Mouse (Mus musculus): ENCODE measurements around the gene Fam71e1. TPM values are rescaled to one million over a fixed set of nuclear protein-coding genes. Genes with fewer than 3 reads are reported as not detected.

Gene Fam71e1
- polyA plus RNA-seq, 1 experiment from 2014 or later: 17.9 TPM

DNA sequence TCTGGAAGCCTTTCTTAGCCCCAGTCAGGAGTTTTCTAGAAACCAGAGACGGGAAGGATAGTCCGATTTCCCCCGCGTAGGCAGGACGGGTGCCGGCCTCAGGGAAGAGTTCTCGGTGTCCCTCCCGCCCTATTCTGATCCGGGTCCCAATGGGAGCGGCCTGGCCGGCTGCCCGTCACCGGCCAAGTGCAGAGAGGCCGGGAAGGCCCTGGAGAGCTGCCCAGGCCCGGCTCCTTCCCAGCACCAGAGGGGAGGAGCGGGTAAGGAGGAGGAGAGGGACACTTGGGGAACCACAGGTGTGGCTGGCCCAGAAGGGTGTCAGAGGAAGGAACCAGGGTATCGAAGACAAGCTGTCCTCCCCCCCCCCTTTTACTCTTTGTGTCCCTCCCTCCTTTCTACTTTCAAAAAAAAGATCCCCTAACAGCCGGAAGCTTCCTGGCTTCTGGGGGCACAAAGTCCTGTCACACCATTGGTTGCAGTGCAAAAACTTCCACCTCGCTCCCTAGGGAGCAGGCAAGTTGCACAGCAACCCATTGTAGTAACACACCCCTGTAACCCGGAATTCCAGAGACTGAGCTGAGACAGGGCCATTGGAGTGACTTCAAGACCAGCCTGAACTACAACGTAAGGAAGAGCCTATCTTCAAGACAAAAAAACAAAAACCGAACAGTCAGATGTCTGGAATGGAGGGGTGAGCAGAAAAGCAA lies 28.9 kb downstream of the Fam71e1 start:
- H3K27me3 ChIP-seq (ENCODE audit: control insufficient read depth, insufficient read depth, low read length): no peaks in the 10 kb centered on the region
- H3K36me3 ChIP-seq (ENCODE audit: control insufficient read depth, insufficient read depth, low read length): no peaks in the 10 kb centered on the region
- no peak for ATAC-seq (ENCODE audit: insufficient number of reproducible peaks, insufficient read depth, low FRiP score, low read depth)
- H3K4me2 ChIP-seq (replicated peaks; ENCODE audit: low read depth, low read length): peak overlapping the region; percentile 10; the same call in 1 of the 2 replicates
- 14% methylated on average over 22 of the region's 22 CpGs for WGBS
- no peak overlapping the region for H3K4me3 ChIP-seq (ENCODE audit: low read depth, low read length)
- H3K9me3 ChIP-seq (ENCODE audit: control insufficient read depth, low read depth, low read length): no peaks in the 10 kb centered on the region
- no peaks in the 10 kb centered on the region for H3K4me1 ChIP-seq (ENCODE audit: control insufficient read depth, insufficient read depth, low read length)
- H3K27ac ChIP-seq (ENCODE audit: low read length): no peak overlapping the region
- H3K9ac ChIP-seq (replicated peaks; ENCODE audit: low read depth, low read length): 0 out of 2 replicates have a peak overlapping the region, but pooled peaks have one; percentile 6

DNA sequence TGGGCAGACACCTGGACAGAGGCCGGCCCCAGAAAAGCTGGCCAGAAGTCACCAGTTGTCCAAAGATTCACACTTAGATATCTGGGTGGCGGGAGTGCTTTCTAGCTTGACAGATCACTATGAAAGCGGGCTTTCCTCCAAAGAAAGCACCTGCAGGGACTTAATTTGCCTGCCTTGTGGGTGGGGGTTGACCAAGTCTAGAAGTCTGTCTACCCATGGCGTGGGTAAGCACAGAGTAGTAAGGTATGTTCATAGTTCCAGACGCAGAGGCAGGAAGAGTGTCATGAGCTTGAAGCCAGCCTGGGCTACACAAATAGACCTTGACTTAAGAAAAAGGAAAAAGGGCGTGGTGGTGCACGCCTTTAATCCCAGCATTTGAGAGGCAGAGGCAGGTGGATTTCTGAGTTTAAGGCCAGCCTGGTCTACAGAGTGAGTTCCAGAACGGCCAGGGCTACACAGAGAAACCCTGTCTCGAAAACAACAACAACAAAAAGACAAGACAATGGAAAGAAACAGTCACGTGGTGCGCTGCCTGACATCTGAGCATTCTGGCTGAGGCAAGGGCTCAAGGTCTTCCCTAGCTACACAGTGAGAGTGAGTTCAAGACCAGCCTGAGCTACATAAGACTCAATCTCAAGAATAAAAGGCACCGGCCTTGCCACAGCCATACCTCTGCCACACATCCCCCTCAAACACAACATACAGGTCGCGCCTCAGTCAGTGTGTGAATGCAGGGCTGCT lies 30.2 kb downstream of the Fam71e1 start:
- Histone ChIP-seq H3K27me3 (ENCODE audit: control insufficient read depth, insufficient read depth, low read length) (no peaks in the 10 kb centered on the region), H3K9ac (replicated peaks; ENCODE audit: low read depth, low read length) (no peak overlapping the region), H3K4me3 (ENCODE audit: low read depth, low read length) (no peak overlapping the region), H3K36me3 (ENCODE audit: control insufficient read depth, insufficient read depth, low read length) (no peaks in the 10 kb centered on the region), H3K9me3 (ENCODE audit: control insufficient read depth, low read depth, low read length) (no peaks in the 10 kb centered on the region), H3K4me1 (ENCODE audit: control insufficient read depth, insufficient read depth, low read length) (no peaks in the 10 kb centered on the region), H3K27ac (ENCODE audit: low read length) (no peak overlapping the region), H3K4me2 (replicated peaks; ENCODE audit: low read depth, low read length) (no peak overlapping the region)
- no peak for ATAC-seq (ENCODE audit: insufficient number of reproducible peaks, insufficient read depth, low FRiP score, low read depth)
- WGBS: 85% methylated on average over 14 of the region's 14 CpGs

DNA sequence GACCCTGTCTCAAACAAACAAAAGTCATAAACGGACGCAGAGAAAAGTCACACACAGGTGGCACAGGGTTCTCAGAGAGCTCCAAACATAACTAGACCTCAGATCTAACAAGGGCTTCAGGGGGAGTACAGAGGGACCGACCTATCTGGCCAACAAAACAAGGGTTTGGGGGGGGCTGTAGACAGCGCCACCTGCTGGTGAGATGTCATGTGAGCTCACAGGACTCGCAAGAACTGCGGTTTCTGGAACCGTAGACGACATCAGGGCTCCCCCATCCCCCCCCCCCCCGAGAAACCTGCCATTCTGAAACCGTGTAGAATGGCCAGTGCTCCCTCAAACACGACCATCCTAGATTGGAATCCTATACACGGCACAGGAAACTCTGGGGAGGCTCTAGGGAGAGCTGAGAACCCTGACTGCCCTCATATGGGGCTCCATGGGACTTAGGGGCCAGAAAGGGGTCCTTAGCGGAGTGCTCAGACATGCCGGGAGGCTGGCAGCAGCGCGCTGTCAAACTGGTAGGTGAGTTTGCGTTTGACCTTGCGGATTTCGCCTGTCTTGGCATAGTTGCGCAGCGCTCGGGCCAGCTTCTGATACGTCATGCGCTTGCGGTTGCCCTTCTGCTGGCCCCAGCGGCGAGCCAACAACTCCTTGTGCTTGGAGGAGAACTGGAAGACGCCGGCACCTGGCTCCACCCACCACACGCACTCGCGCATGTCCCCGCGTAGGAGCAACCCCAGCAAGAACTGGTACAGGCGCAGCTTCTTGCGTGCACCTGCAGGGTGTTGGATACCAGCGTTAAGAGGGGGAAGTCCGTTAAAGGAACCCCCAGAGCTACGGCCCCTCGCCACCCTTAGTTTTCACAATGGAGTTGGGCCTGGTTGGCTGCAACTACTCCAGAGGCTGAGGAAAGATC lies 31.4 kb downstream of the Fam71e1 start:
- ATAC-seq (ENCODE audit: insufficient number of reproducible peaks, insufficient read depth, low FRiP score, low read depth): peak; percentile 15; the same call in 1 of the 2 replicates

DNA sequence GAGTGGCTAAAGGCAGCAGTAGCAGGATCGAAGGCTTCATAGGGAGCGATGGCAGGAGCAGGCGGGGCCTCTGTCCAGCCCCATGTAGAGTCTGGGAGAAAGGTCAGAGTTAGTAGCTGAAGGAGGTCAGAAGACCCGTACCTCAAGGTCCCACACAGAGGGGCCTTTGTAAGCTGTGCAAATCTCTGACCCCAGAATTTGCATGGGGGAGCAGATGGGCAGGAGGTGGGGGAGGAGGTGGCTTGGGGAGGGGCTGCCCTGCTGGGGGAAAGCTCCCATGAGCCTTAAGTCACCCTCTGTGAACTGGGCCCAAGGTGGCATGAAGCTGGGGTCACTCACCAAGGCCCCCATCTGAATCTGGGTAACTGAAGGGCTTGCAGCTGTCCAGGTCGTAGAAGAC lies 33.1 kb downstream of the Fam71e1 start:
- Histone ChIP-seq H3K4me2 (replicated peaks; ENCODE audit: low read depth, low read length) (no peak overlapping the region), H3K9me3 (ENCODE audit: control insufficient read depth, low read depth, low read length) (no peaks in the 10 kb centered on the region), H3K27me3 (ENCODE audit: control insufficient read depth, insufficient read depth, low read length) (no peaks in the 10 kb centered on the region), H3K4me3 (ENCODE audit: low read depth, low read length) (no peak overlapping the region), H3K4me1 (ENCODE audit: control insufficient read depth, insufficient read depth, low read length) (no peaks in the 10 kb centered on the region), H3K9ac (replicated peaks; ENCODE audit: low read depth, low read length) (no peak overlapping the region), H3K27ac (ENCODE audit: low read length) (no peak overlapping the region), H3K36me3 (ENCODE audit: control insufficient read depth, insufficient read depth, low read length) (peaks cover 7% of the 10 kb centered on the region; the same call in 1 of the 2 replicates)
- ATAC-seq (ENCODE audit: insufficient number of reproducible peaks, insufficient read depth, low FRiP score, low read depth): no peak
- WGBS: 63% methylated on average over 5 of the region's 5 CpGs

More for the DNA sequence above, 31.4 kb downstream of the Fam71e1 start:
- Histone ChIP-seq H3K4me3 (ENCODE audit: low read depth, low read length) (peak overlapping the region; percentile 29), H3K27ac (ENCODE audit: low read length) (no peak overlapping the region), H3K36me3 (ENCODE audit: control insufficient read depth, insufficient read depth, low read length) (no peaks in the 10 kb centered on the region), H3K9me3 (ENCODE audit: control insufficient read depth, low read depth, low read length) (no peaks in the 10 kb centered on the region), H3K4me1 (ENCODE audit: control insufficient read depth, insufficient read depth, low read length) (no peaks in the 10 kb centered on the region), H3K27me3 (ENCODE audit: control insufficient read depth, insufficient read depth, low read length) (no peaks in the 10 kb centered on the region), H3K4me2 (replicated peaks; ENCODE audit: low read depth, low read length) (peak overlapping the region; percentile 74), H3K9ac (replicated peaks; ENCODE audit: low read depth, low read length) (0 out of 2 replicates have a peak overlapping the region, but pooled peaks have one; percentile 18)
- whole genome bisulfite sequencing: 5% methylated on average over 40 of the region's 40 CpGs

DNA sequence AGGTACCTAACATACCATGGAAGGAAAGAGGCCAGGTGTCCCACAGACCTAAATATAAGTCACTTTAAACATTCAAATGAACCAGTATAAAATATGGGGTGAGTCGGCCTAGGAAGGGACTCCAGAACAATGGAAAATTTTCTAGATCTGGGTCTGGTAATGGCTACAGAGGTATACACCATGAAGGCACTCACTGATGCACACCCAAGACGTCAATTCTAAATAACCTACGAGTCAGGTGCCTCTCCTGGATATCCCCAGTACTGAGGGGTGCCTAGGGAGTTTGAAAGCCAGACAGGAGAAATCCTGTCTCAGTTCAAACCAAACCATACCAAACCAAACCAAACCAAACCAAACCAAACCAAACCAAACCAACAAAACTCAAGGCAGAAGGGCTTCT lies 34.1 kb downstream of the Fam71e1 start:
- 75% methylated on average over 3 of the region's 3 CpGs for WGBS
- H3K27ac ChIP-seq (ENCODE audit: low read length): no peak overlapping the region
- peaks cover 11% of the 10 kb centered on the region; the same call in 1 of the 2 replicates for H3K36me3 ChIP-seq (ENCODE audit: control insufficient read depth, insufficient read depth, low read length)
- no peak overlapping the region for H3K9ac ChIP-seq (replicated peaks; ENCODE audit: low read depth, low read length)
- H3K4me3 ChIP-seq (ENCODE audit: low read depth, low read length): no peak overlapping the region
- ATAC-seq (ENCODE audit: insufficient number of reproducible peaks, insufficient read depth, low FRiP score, low read depth): no peak
- no peaks in the 10 kb centered on the region for H3K27me3 ChIP-seq (ENCODE audit: control insufficient read depth, insufficient read depth, low read length)
- no peaks in the 10 kb centered on the region for H3K4me1 ChIP-seq (ENCODE audit: control insufficient read depth, insufficient read depth, low read length)
- H3K4me2 ChIP-seq (replicated peaks; ENCODE audit: low read depth, low read length): no peak overlapping the region
- H3K9me3 ChIP-seq (ENCODE audit: control insufficient read depth, low read depth, low read length): no peaks in the 10 kb centered on the region

DNA sequence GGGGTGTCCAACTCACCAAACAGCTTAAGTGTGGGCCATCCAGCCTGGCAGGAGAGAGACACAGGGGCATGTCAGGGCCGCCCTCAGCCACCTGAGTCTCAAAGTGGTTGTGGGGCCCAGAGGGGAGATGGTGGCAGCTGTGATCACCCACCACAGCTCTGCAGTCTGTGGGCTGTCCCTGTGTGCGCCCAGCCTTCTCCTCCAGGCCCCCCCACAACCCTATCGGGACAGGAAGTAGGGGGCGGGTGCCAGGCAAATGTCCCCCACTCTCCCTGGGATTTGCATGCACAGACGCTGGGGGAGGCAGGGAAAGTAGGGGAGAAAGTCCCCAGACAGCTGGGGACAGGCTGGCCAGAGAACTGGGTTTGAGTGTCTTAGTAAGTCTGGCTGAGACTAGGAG lies 34.8 kb downstream of the Fam71e1 start:
- 44% methylated on average over 5 of the region's 5 CpGs for WGBS
- no peak overlapping the region for H3K4me3 ChIP-seq (ENCODE audit: low read depth, low read length)
- ATAC-seq (ENCODE audit: insufficient number of reproducible peaks, insufficient read depth, low FRiP score, low read depth): no peak
- no peaks in the 10 kb centered on the region for H3K4me1 ChIP-seq (ENCODE audit: control insufficient read depth, insufficient read depth, low read length)
- no peak overlapping the region for H3K4me2 ChIP-seq (replicated peaks; ENCODE audit: low read depth, low read length)
- H3K36me3 ChIP-seq (ENCODE audit: control insufficient read depth, insufficient read depth, low read length): peaks cover 12% of the 10 kb centered on the region
- H3K27ac ChIP-seq (ENCODE audit: low read length): no peak overlapping the region
- H3K27me3 ChIP-seq (ENCODE audit: control insufficient read depth, insufficient read depth, low read length): no peaks in the 10 kb centered on the region
- H3K9me3 ChIP-seq (ENCODE audit: control insufficient read depth, low read depth, low read length): no peaks in the 10 kb centered on the region
- H3K9ac ChIP-seq (replicated peaks; ENCODE audit: low read depth, low read length): no peak overlapping the region

DNA sequence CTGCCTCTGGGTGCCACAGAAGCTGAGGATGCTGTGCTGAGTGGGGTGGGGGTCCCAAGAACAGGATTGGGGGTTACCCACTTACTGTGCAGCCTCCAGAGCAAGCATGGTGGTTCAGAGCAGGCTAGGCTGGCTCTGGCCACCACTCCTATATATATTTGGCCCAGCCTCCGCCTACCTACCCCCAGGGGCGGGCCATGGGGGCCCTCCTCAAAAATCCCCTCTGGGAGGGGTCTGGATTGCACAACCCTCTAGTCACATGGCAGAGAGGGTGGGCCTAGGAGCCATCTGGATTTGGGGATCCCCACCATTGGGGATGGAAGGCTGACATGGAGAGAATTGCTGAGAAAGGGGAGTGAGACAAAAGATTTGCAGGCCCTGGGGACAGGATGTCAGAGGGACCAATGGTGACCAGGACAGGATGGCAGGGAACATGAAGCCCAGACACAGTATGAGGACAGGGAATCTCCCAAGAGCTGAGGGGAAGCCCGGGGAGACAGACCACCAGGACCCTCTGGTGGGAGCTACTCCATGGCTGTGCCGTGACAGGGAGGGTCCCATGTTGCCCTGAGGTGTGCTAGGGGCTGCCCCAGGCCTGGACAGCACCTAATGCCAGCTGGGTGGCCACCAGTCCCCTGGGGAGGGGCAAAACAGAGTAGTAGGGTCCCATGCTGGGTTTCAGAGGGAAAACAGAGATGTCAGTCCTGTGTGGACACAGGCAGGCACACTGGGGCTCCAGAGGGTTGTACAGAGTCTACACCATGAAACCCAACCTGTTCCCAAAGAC lies 35.8 kb downstream of the Fam71e1 start, which contains the start of gene Spib:
TSS of gene Spib (minus strand) at position 126 of the 787 bp plus-strand sequence.
- H3K27ac ChIP-seq (ENCODE audit: low read length): no peak within 1 kb of the TSS
- H3K27me3 ChIP-seq (ENCODE audit: control insufficient read depth, insufficient read depth, low read length): no peaks in the 10 kb centered on the region
- no peak within 1 kb of the TSS for H3K4me2 ChIP-seq (replicated peaks; ENCODE audit: low read depth, low read length)
- ATAC-seq (ENCODE audit: insufficient number of reproducible peaks, insufficient read depth, low FRiP score, low read depth): no peak
- H3K9ac ChIP-seq (replicated peaks; ENCODE audit: low read depth, low read length): no peak within 1 kb of the TSS
- WGBS: 76% methylated on average over 4 of the region's 4 CpGs
- H3K36me3 ChIP-seq (ENCODE audit: control insufficient read depth, insufficient read depth, low read length): peaks cover 16% of the 10 kb centered on the region
- H3K9me3 ChIP-seq (ENCODE audit: control insufficient read depth, low read depth, low read length): no peaks in the 10 kb centered on the region
- no peaks in the 10 kb centered on the region for H3K4me1 ChIP-seq (ENCODE audit: control insufficient read depth, insufficient read depth, low read length)
- no peak within 1 kb of the TSS for H3K4me3 ChIP-seq (ENCODE audit: low read depth, low read length)

All from stomach, embryonic 14.5 days (tissue).